Mouse (Mus musculus) layer of hippocampus, adult 2 months (tissue): ENCODE measurements around the gene Spg21. TPM values are rescaled to one million over a fixed set of nuclear protein-coding genes. Genes with fewer than 3 reads are reported as not detected.

Experiments
- DNase-seq, 2 experiments: peaks; one replicate each; pipeline ENCODE4 v3.0.0; 2022; ENCODE audit warnings: low spot score in 2 of 2
- H3K27ac ChIP-seq: fragments of 200-600 bp; 2 replicates; pipeline ENCODE4 v1.8.1; 2022
- H3K4me3 ChIP-seq: fragments of 200-600 bp; 2 replicates; pipeline ENCODE4 v1.8.1; 2022; ENCODE audit warnings: mild to moderate bottlenecking
- CTCF ChIP-seq: fragments of 200-600 bp; conservative IDR thresholded peaks from 2 replicates; pipeline ENCODE4 v1.8.1; 2022; ENCODE audit warnings: antibody characterized with exemption, mild to moderate bottlenecking, moderate library complexity
- total RNA-seq, 2 experiments: library from RNA; stranded (reverse); gene quantifications; 2 replicates each; pipeline ENCODE4 v1.2.3; 2021

Gene Spg21
- total RNA-seq, 2 experiments from 2014 or later, result 32.3 to 33.6 TPM

DNA sequence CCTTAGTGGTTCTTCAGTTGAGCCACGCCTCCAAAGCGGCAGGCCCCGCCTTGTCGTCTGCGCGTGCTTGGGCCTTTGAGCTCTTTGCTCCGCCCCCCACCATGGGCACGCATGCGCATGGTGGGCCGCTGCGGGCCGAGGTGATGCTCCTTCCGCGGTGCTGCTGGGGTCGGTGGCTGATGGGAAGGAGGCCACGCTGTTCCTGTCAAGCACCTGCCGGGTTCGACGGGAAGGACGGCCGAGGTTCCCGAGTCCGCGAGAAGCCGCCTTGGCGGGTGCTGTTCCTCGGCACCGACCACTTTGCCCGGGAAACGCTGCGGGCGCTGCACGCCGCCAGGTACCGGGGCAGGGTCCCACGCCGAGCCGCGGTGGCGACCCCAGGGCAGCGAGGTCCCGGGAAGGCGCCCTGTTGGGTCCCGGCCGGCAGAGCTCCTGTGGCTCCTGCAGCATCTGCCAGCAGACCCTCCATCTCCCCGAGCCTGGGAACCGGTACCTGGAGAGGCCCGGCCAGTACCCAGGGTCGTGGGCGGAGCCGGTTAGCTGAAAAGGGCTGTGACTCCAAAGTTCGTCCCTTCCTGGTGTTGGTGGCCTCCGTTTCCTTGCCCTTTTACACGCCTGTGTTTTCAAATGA is 25.0 kb upstream of the Spg21 start, which contains the start of gene Mtfmt:
TSS of gene Mtfmt (plus strand) at position 112 of the 631 bp plus-strand sequence.
- peak; percentile 91 to 93 for DNase-seq
- TF ChIP-seq CTCF, result no peak
- H3K4me3 ChIP-seq, result peak within 1 kb of the TSS; percentile 86
- peak within 1 kb of the TSS; percentile 88 for H3K27ac ChIP-seq

DNA sequence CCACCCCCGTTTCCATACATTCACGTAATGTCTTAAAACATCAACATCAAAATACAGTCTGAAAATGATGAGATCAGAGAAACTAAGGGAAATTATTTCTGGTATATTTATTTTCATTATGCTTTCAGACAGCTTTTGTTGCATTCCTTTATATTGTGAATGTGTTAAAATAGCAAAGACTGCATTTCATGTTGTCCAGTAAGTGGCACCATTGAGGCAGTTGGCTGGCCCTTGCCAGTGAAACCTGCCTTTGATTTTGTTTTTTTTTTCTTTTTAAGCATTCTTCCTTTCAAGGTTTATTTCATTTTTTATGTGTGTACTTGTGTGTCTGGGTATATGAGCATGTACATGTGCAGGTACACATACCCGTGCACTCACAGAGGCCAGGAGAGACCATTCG is 16.1 kb upstream of the Spg21 start:
- TF ChIP-seq CTCF, result peak; percentile 58

DNA sequence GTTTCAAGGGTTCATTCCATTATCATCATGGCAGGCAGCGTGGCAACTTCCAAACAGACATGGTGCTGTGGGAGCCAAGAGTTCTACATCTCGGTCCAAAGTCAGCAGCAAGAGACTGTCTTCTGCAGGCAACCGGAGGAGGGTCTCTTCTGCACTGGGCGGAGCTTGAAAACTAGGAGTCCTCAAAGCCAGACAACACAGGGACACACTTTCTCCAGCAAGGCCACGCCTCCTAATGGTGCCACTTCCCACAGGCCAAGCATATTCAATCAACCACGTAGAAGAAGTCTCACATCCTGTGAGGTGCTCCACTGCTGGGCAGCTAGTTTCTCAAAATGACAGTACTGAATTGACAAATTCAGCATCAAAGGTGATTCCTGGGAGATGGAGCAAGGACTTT is 12.8 kb upstream of the Spg21 start:
- Histone ChIP-seq H3K27ac (no peak overlapping the region), H3K4me3 (no peak overlapping the region)
- TF ChIP-seq CTCF, result no peak
- no peak for DNase-seq

More for the DNA sequence above, 16.1 kb upstream of the Spg21 start:
- no peak for DNase-seq
- Histone ChIP-seq H3K27ac (no peak overlapping the region), H3K4me3 (no peak overlapping the region)

DNA sequence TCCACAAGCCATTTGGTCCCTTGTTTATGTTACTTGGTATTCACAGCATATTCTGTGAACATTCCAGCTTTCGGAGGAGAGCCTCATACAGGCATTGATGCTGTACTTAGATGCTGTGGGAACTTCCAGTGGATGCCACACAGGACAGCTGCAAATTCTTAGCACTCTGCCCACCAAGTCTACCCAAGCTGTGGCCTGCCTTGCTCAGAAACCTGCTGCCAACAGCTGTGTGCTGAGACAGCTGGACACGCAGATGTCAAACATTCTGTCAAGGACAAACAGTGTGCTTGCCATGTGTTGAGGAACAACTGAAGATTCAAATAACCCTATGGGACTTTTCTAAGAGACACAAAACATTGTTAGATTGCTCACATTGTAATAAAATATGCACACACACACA is 1.8 kb upstream of the Spg21 start:
- TF ChIP-seq CTCF, result no peak
- H3K27ac ChIP-seq, result no peak overlapping the region

DNA sequence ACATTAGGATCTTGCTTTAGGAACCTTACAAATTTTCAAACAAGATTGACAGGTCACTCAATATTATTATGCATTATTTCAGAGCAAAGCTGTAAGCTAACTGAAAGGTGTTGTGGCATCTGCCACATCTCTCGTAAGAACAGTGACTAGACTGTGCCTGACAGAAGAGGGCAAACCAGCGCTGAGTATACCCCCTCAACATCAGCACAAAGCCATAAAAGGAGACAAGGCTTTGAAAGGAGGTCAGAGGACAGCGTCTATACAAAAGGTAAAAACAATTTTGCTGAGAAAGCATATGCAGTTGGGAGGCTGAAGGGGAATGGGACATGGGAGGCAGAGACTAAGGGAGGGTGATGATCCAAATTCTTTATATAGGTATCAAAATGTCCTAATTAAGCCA is 549 bp upstream of the Spg21 start:
- Histone ChIP-seq H3K4me3 (peak overlapping the region; percentile 70), H3K27ac (peak overlapping the region; percentile 93)
- no peak for TF ChIP-seq CTCF

More for the DNA sequence above, 1.8 kb upstream of the Spg21 start:
- no peak overlapping the region for H3K4me3 ChIP-seq
- no peak for DNase-seq

DNA sequence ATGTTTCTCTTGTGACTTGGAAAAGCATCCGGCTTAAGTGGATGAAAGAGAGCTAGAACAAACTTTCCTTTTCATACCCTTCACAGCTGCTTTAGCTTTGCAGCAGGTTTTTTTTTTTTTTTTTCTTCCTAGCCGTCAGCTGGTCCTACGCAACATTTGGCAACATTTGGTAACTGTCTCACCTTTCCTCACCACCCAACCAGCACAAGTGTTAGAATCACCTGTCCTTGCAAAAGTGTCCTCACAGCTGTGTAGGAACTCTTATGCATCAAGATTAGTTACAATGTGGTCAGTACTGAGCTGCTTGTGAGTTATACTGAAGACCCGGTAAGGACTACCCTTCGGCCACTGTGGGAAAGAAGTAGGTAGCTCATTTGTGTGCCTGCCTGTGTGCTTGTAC is 1.8 kb downstream of the Spg21 start:
- no peak for TF ChIP-seq CTCF
- DNase-seq, result no peak
- Histone ChIP-seq H3K27ac (no peak overlapping the region), H3K4me3 (no peak overlapping the region)

More for the DNA sequence above, 549 bp upstream of the Spg21 start:
- no peak for DNase-seq

DNA sequence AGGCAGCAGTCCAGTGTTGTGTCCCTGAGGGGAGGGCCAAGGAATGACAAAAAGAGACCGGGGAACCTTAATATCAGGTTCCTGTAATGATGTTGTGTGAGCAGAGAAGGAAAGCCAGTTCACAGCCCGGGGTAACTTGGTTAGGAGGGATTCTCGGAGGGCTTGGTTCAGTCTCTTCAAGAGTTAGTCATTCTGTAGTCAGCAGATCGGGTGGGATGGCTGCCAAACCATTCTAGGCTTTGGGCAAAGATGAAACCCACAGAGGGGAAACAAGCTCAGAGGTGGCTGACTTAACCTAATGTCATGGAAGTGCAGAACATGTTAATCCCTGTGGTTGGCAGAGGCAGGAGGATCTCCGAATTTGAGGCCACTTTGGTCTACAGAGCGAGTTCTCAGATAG is 3.4 kb downstream of the Spg21 start:
- Histone ChIP-seq H3K4me3 (no peak overlapping the region), H3K27ac (no peak overlapping the region)
- DNase-seq, result peak in 1 of 2 experiments; percentile 22
- TF ChIP-seq CTCF, result no peak

DNA sequence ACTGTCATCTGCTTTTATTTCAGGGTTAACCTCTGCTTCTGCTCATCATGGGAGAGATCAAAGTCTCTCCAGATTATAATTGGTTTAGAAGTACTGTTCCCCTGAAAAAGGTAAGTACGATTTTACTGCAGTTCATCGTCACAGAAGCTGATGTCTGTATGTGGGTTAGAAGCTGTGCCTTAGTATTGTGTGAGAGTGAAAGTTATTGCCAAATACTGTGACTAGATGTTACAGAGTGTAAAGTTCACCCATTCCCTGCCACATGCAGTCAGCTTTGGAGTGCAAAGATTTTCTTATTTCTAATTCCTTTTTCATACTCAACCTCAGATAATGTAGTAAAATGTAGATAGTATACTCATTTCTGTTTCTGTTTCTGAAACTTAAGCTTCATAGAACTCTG is 4.5 kb downstream of the Spg21 start:
- no peak for TF ChIP-seq CTCF
- DNase-seq, result no peak
- Histone ChIP-seq H3K27ac (no peak overlapping the region), H3K4me3 (no peak overlapping the region)

DNA sequence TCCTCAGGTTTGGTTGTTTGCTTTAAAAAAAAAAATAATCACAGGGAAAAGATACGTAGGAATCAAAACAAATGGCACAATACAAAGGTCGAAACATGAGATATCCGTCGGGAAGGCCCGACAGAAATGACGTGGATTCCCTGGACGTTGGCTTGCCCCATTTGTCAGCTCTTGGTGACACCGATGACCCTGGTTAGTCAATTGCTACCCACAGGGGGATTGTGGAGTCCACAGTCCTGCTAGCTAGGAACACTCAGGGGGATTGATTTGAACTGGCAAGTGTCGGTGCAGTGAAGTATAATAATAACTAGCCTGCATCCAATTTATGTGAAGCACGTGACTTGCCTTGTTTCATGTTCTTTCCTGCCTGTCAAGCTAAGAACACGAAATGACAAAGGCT is 6.9 kb downstream of the Spg21 start:
- Histone ChIP-seq H3K27ac (no peak overlapping the region), H3K4me3 (no peak overlapping the region)
- no peak for DNase-seq
- no peak for TF ChIP-seq CTCF

DNA sequence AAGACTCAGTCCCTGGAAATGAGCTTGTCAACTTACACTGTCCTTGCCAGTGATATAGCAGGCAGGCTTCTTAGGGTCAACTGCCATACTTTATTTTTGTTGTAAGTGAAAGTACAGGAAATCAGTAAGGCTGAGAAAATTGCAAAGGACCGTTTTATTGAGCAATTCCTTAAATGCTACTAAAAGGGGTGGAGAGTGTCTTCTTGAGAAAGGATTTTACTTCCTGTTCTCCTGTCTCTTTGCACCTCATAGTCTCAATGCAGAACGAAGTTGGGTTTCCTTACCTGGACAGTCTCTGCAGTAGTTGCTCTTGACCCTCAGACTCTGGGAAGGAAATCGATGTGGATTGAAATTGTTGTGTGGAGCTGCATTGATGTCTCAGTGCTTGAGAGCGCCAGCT is 12.0 kb downstream of the Spg21 start:
- TF ChIP-seq CTCF, result no peak
- Histone ChIP-seq H3K4me3 (no peak overlapping the region), H3K27ac (no peak overlapping the region)
- DNase-seq, result no peak

DNA sequence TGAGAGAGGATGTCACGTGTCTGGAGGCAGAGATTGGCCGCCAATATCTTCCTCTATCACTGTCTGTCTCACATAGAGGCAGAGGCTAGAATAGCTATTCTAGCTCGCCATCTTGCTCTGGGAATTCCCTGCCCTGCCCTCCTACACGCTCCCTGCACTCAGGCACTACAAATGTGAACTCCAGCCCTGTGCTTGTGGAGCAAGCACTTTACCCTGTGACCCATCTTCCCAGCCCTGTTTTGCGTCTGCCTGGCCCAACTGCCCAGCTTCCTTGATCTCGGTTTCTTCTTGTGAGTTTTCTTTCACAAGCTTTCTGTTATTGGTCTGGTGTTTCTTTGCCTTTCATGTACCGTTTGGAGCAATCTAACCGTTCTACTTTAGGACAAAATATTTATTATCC is 18.4 kb downstream of the Spg21 start:
- no peak for DNase-seq
- Histone ChIP-seq H3K27ac (no peak overlapping the region), H3K4me3 (no peak overlapping the region)
- TF ChIP-seq CTCF, result no peak

DNA sequence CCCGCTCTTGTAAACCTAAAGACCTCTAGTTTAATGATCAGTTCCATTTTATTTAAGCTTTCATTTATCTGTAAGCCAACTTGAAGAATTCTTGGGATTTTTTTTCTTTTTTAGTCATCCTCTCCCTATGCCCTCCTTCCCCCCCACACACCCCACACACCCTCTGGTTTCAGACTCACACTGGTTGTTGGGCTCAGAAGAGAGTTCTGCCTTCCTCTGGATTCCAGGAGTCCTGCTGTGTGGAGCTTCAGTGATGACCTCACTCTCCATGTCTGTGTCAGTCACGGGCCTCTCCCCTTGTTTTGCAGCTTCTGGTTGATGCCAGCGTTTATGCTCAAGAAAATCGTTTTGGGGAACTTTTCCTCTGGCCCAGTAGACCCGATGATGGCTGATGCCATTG is 19.3 kb downstream of the Spg21 start:
- no peak for TF ChIP-seq CTCF
- no peak overlapping the region for H3K27ac ChIP-seq
- no peak overlapping the region for H3K4me3 ChIP-seq
- no peak for DNase-seq

DNA sequence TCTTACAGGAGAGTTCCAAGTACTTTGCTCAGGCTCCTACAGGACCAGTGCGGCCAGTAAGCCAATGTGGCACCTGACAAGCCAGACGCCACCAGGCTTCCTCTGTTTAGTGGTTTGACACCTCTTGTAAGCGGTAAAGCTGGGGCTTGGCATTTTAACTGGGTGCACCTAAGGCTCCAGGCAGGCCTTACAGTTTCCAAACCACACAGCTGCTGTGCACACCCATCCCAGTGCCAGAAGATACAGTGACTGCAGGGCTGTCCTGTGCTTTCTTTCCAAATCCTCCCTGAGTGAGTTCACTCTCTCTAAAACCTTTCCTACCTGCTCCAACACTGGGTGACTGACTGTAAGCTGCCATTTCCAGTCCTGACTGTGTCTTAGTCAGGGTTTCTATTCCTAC is 30.7 kb downstream of the Spg21 start:
- TF ChIP-seq CTCF, result no peak
- no peak overlapping the region for H3K4me3 ChIP-seq
- DNase-seq, result no peak
- H3K27ac ChIP-seq, result no peak overlapping the region

DNA sequence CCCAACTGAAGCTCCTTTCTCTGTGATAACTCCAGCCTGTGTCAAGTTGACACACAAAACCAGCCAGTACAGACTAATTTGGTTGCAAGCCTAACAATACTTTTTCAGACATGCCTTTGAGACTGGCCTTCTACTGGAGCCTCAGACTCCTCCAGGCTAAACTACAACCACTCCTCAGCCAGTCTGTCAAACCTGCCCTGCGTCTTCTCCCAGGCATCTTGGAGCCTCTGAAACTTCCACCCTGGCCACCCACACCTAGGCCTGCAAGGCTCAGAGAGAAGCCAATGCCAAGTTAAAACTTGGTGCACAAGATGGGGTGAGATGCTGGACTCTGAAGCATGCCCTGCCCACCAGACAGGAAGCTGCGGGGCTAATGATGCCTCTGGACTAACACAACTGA is 31.6 kb downstream of the Spg21 start:
- Histone ChIP-seq H3K4me3 (no peak overlapping the region), H3K27ac (no peak overlapping the region)
- TF ChIP-seq CTCF, result no peak
- DNase-seq, result no peak

DNA sequence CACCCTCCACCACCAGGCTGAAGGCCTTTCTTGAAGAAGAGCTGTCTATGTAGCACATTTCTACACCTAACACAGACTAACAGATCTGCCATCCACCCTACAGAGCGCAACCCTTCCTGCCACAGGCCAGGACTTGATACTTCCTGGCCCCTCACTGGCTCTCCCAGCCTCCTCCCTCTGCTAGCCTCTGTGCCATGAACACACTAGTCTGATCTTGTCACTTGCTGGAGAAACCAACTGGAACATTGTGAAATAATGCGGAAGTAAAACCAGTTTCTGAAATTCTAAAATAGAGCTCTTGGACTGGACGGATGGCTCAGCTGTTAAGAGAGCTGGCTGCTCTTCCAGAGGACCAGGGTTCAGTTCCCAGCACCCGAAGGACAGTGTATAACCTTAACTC is 32.1 kb downstream of the Spg21 start:
- H3K27ac ChIP-seq, result no peak overlapping the region
- no peak for TF ChIP-seq CTCF
- no peak overlapping the region for H3K4me3 ChIP-seq
- no peak for DNase-seq
